In genomic region chr10:92296837-92297236, GRCm38 (mm10) we compare ENCODE assay signal across 17 mouse cellular contexts.
DNase-seq lines count a peak whose midpoint lies in the region; ATAC-seq lines count a peak whose summit lies in the region.
"Had no signal": no experiment of that assay in that cellular context is flagged by ENCODE, and none has a peak within 500 bp of the region (broad histone marks: within the 10 kb centered on the region; RNA-seq: fewer than 3 reads in every experiment).

No protein-coding gene starts in this region.

- H3K4me3 ChIP-seq in hindbrain, embryonic 11.5 days (ENCODE audit: low read depth, low read length) = no peak overlapping the region
- no peak overlapping the region for H3K4me3 ChIP-seq in neural tube, embryonic 12.5 days
- no peak overlapping the region for H3K4me3 ChIP-seq in kidney, embryonic 14.5 days (ENCODE audit: low read length)
- H3K4me3 ChIP-seq: limb, embryonic 12.5 days; liver, embryonic 13.5 days; lung, embryonic 15.5 days had no signal

- DNase-seq in heart, adult 11 months = peak; percentile 60
- no peak for DNase-seq in heart, adult 8-10 months (ENCODE audit: low spot score)
- peak; percentile 45 for DNase-seq in ZHBTc4 (ENCODE audit: low read depth, low spot score)
- DNase-seq in hindbrain, embryonic 11.5 days (ENCODE audit: low spot score) = no peak
- no peak for DNase-seq in left cerebral cortex, adult 11 months (ENCODE audit: low spot score)
- DNase-seq in gastrocnemius, postnatal 25 days = no peak
- DNase-seq: adrenal gland, postnatal 14 days; cerebellum, adult 2 months; heart, postnatal 4 days; kidney, postnatal 10 days; liver, embryonic 13.5 days had no signal

- no peak overlapping the region for H3K4me2 ChIP-seq in hindbrain, embryonic 11.5 days (replicated peaks; ENCODE audit: low read depth, low read length)
- peak overlapping the region; percentile 28 for H3K4me2 ChIP-seq in neural tube, embryonic 12.5 days (replicated peaks)
- no peak overlapping the region for H3K4me2 ChIP-seq in kidney, embryonic 14.5 days (replicated peaks; ENCODE audit: low read depth, low read length)
- H3K4me2 ChIP-seq: limb, embryonic 12.5 days; liver, embryonic 13.5 days; lung, embryonic 15.5 days had no signal

- no peaks in the 10 kb centered on the region for H3K27me3 ChIP-seq in hindbrain, embryonic 11.5 days (ENCODE audit: control insufficient read depth, insufficient read depth, low read length)
- H3K27me3 ChIP-seq in neural tube, embryonic 12.5 days (replicated peaks) = no peaks in the 10 kb centered on the region
- no peaks in the 10 kb centered on the region for H3K27me3 ChIP-seq in kidney, embryonic 14.5 days (ENCODE audit: control insufficient read depth, insufficient read depth, low read length)
- H3K27me3 ChIP-seq: limb, embryonic 12.5 days; liver, embryonic 13.5 days; lung, embryonic 15.5 days had no signal

- 57% methylated on average over 4 of the region's 4 CpGs for WGBS in hindbrain, embryonic 11.5 days
- WGBS in neural tube, embryonic 12.5 days = 29% methylated on average over 4 of the region's 4 CpGs
- WGBS in kidney, embryonic 14.5 days = 72% methylated on average over 4 of the region's 4 CpGs

- peaks cover 3% of the 10 kb centered on the region; the same call in 1 of the 2 replicates for H3K4me1 ChIP-seq in hindbrain, embryonic 11.5 days (replicated peaks; ENCODE audit: control insufficient read depth, insufficient read depth, low read length)
- peaks cover 16% of the 10 kb centered on the region for H3K4me1 ChIP-seq in neural tube, embryonic 12.5 days
- no peaks in the 10 kb centered on the region for H3K4me1 ChIP-seq in kidney, embryonic 14.5 days (ENCODE audit: control insufficient read depth, insufficient read depth, low read length)
- H3K4me1 ChIP-seq: liver, embryonic 13.5 days; lung, embryonic 15.5 days had no signal

- no peak overlapping the region for H3K9ac ChIP-seq in hindbrain, embryonic 11.5 days (ENCODE audit: low read depth, low read length)
- H3K9ac ChIP-seq in neural tube, embryonic 12.5 days = no peak overlapping the region
- no peak overlapping the region for H3K9ac ChIP-seq in kidney, embryonic 14.5 days (ENCODE audit: low read depth, low read length)
- H3K9ac ChIP-seq: limb, embryonic 12.5 days; liver, embryonic 13.5 days; lung, embryonic 15.5 days had no signal

- peak; percentile 49; the same call in 1 of the 2 replicates for ATAC-seq in hindbrain, embryonic 11.5 days (ENCODE audit: low FRiP score)
- peak; percentile 48 for ATAC-seq in neural tube, embryonic 12.5 days (ENCODE audit: low FRiP score, low read depth)
- no peak for ATAC-seq in kidney, embryonic 14.5 days (ENCODE audit: low FRiP score, low TSS enrichment)
- ATAC-seq: intestine, postnatal 0 days had no signal

- no peak overlapping the region for H3K27ac ChIP-seq in hindbrain, embryonic 11.5 days (ENCODE audit: low read depth, low read length)
- no peak overlapping the region for H3K27ac ChIP-seq in neural tube, embryonic 12.5 days
- no peak overlapping the region for H3K27ac ChIP-seq in kidney, embryonic 14.5 days (ENCODE audit: low read depth, low read length)
- H3K27ac ChIP-seq: limb, embryonic 12.5 days; liver, embryonic 13.5 days; lung, embryonic 15.5 days; stomach, postnatal 0 days had no signal

- no peaks in the 10 kb centered on the region for H3K9me3 ChIP-seq in hindbrain, embryonic 11.5 days (ENCODE audit: control insufficient read depth, low read length)
- H3K9me3 ChIP-seq in neural tube, embryonic 12.5 days = no peaks in the 10 kb centered on the region
- H3K9me3 ChIP-seq in kidney, embryonic 14.5 days (ENCODE audit: control insufficient read depth, low read length) = no peaks in the 10 kb centered on the region
- H3K9me3 ChIP-seq: limb, embryonic 12.5 days; liver, embryonic 13.5 days; lung, embryonic 15.5 days had no signal

- H3K36me3 ChIP-seq in hindbrain, embryonic 11.5 days (ENCODE audit: control insufficient read depth, insufficient read depth, low read length) = no peaks in the 10 kb centered on the region
- H3K36me3 ChIP-seq in neural tube, embryonic 12.5 days = no peaks in the 10 kb centered on the region
- no peaks in the 10 kb centered on the region for H3K36me3 ChIP-seq in kidney, embryonic 14.5 days (ENCODE audit: control insufficient read depth, insufficient read depth, low read length)
- H3K36me3 ChIP-seq: limb, embryonic 12.5 days; liver, embryonic 13.5 days; lung, embryonic 15.5 days had no signal

Comparison
In these comparisons a context has a peak if more than half of its experiments do, and no peak if none do; other contexts are left out.
1. DNase-seq: peak in heart, adult 11 months (single experiment) and ZHBTc4 (single experiment); none in heart, adult 8-10 months (single experiment), hindbrain, embryonic 11.5 days (single experiment), left cerebral cortex, adult 11 months (single experiment) and gastrocnemius, postnatal 25 days (single experiment).